Mouse (Mus musculus): ENCODE data around the gene Dnali1. TPM values are rescaled to one million over a fixed set of nuclear protein-coding genes. Genes with fewer than 3 reads are reported as not detected.

Gene Dnali1
- total and polyA plus RNA-seq, 3 experiments, result 1.1 to 2.3 (median 2.1) TPM

- TF ChIP-seq JUN (IDR thresholded peaks at IDR 0.05; ENCODE audit: insufficient read depth, low read depth, low read length), result no peak
- no peak for TF ChIP-seq MAX (IDR thresholded peaks at IDR 0.05; ENCODE audit: low read length)
- TF ChIP-seq SMC3 (IDR thresholded peaks at IDR 0.05; ENCODE audit: low read depth, low read length), result no peak
- no peak for TF ChIP-seq ZC3H11A (IDR thresholded peaks at IDR 0.05; ENCODE audit: low read depth, low read length)
- TF ChIP-seq NRF1 (IDR thresholded peaks at IDR 0.05; ENCODE audit: low read depth, low read length), result no peak
- TF ChIP-seq USF2 (conservative IDR thresholded peaks at IDR 0.05; ENCODE audit: low read depth, low read length), result no peak
- TF ChIP-seq NELFE (IDR thresholded peaks at IDR 0.05; ENCODE audit: low read depth, low read length), result no peak
- TF ChIP-seq HCFC1 (IDR thresholded peaks at IDR 0.05; ENCODE audit: low read depth, low read length), result no peak
- TF ChIP-seq JUND (conservative IDR thresholded peaks at IDR 0.05; ENCODE audit: low read depth, low read length), result no peak
- TF ChIP-seq E2F4 (IDR thresholded peaks at IDR 0.05; ENCODE audit: insufficient replicate concordance, low read depth, low read length), result no peak
- TF ChIP-seq MAFK (IDR thresholded peaks at IDR 0.05; ENCODE audit: insufficient replicate concordance, low read length), result no peak
- TF ChIP-seq MXI1 (IDR thresholded peaks at IDR 0.05; ENCODE audit: low read depth, low read length), result no peak
- TF ChIP-seq ELF1 (IDR thresholded peaks at IDR 0.05; ENCODE audit: low read depth, low read length), result no peak
- no peak for TF ChIP-seq POLR2A (IDR thresholded peaks at IDR 0.05; ENCODE audit: low read depth, low read length)
- no peak for TF ChIP-seq POLR2AphosphoS2 (IDR thresholded peaks at IDR 0.05; ENCODE audit: low read depth, low read length)
- no peak for TF ChIP-seq PAX5 (IDR thresholded peaks at IDR 0.05; ENCODE audit: low read length)
- Histone ChIP-seq H3K4me2 (ENCODE audit: insufficient read depth, low read depth, poor library complexity, severe bottlenecking) (no peak overlapping the region), H3K27ac (ENCODE audit: insufficient read depth, low read depth) (no peak overlapping the region), H3K4me3 (replicated peaks in 1 of 3; ENCODE audit: low read depth in 2 of 3, low read length in 2 of 3, poor library complexity in 1 of 3) (no peak overlapping the region), H3K79me2 (replicated peaks; ENCODE audit: control insufficient read depth, extremely low read depth, insufficient read depth, poor library complexity, severe bottlenecking) (peaks cover 3% of the 10 kb centered on the region; the same call in 1 of the 2 replicates), H3K4me1 (ENCODE audit: control insufficient read depth in 1 of 2, insufficient read depth in 2 of 2) (peaks cover 2 to 10% of the 10 kb centered on the region in 2 experiments; a peak in 2 of 4 replicates), H3K9ac (ENCODE audit: insufficient read depth, low read depth) (no peak overlapping the region), H3K36me3 (replicated peaks in 1 of 2; ENCODE audit: control insufficient read depth in 1 of 2, insufficient read depth in 1 of 2, low read length in 1 of 2) (peaks cover 29 to 61% of the 10 kb centered on the region in 2 experiments), H3K9me3 (replicated peaks; ENCODE audit: low read length) (peaks cover 4% of the 10 kb centered on the region), H3K27me3 (replicated peaks) (no peaks in the 10 kb centered on the region)
- no peak for DNase-seq (ENCODE audit: extremely low read depth)
- in situ Hi-C loops (cut with MboI; ENCODE audit: low pct_ligation_motif_present, low pct_unique_long_range_greater_than_20kb, low sequenced_read_pairs) (no loop called here), dilution Hi-C loops (cut with MboI; ENCODE audit: extremely low pct_ligation_motif_present, extremely low pct_unique_long_range_greater_than_20kb, low sequenced_read_pairs) (no loop called here)
Measured at GRCm38 (mm10) chr4:125078698-125079097, 13.2 kb upstream of the Dnali1 start.

GRCm38 (mm10) chr4:125077700-125078099, 12.2 kb upstream of the Dnali1 start:
- Histone ChIP-seq H3K4me1 (ENCODE audit: control insufficient read depth in 1 of 2, insufficient read depth in 2 of 2) (peaks cover 0 to 2% of the 10 kb centered on the region in 2 experiments; a peak in 2 of 4 replicates), H3K9me3 (replicated peaks; ENCODE audit: low read length) (peaks cover 4% of the 10 kb centered on the region), H3K36me3 (replicated peaks in 1 of 2; ENCODE audit: control insufficient read depth in 1 of 2, insufficient read depth in 1 of 2, low read length in 1 of 2) (peaks cover 38 to 71% of the 10 kb centered on the region in 2 experiments), H3K79me2 (replicated peaks; ENCODE audit: control insufficient read depth, extremely low read depth, insufficient read depth, poor library complexity, severe bottlenecking) (no peaks in the 10 kb centered on the region; the same call in 1 of the 2 replicates), H3K27ac (ENCODE audit: insufficient read depth, low read depth) (no peak overlapping the region), H3K9ac (ENCODE audit: insufficient read depth, low read depth) (no peak overlapping the region), H3K4me2 (ENCODE audit: insufficient read depth, low read depth, poor library complexity, severe bottlenecking) (no peak overlapping the region), H3K4me3 (replicated peaks in 1 of 3; ENCODE audit: low read depth in 2 of 3, low read length in 2 of 3, poor library complexity in 1 of 3) (no peak overlapping the region), H3K27me3 (replicated peaks) (no peaks in the 10 kb centered on the region)
- in situ Hi-C loops (cut with MboI; ENCODE audit: low pct_ligation_motif_present, low pct_unique_long_range_greater_than_20kb, low sequenced_read_pairs) (no loop called here), dilution Hi-C loops (cut with MboI; ENCODE audit: extremely low pct_ligation_motif_present, extremely low pct_unique_long_range_greater_than_20kb, low sequenced_read_pairs) (no loop called here)
- no peak for TF ChIP-seq MEF2A (IDR thresholded peaks at IDR 0.05; ENCODE audit: borderline replicate concordance, low read depth, low read length)
- TF ChIP-seq PAX5 (IDR thresholded peaks at IDR 0.05; ENCODE audit: low read length), result no peak
- TF ChIP-seq GABPA (IDR thresholded peaks at IDR 0.05; ENCODE audit: insufficient replicate concordance, low read depth, low read length), result no peak
- TF ChIP-seq RAD21 (IDR thresholded peaks at IDR 0.05; ENCODE audit: low read depth, low read length), result no peak
- no peak for TF ChIP-seq ZMIZ1 (IDR thresholded peaks at IDR 0.05; ENCODE audit: low read depth, low read length)
- no peak for TF ChIP-seq MAZ (IDR thresholded peaks at IDR 0.05; ENCODE audit: low read depth, low read length)
- no peak for DNase-seq (ENCODE audit: extremely low read depth)

Measured in CH12.LX (cell line).